Mouse (Mus musculus) liver, embryonic 12.5 days (tissue): ENCODE results near the gene Slc35e1. TPM values are rescaled to one million over a fixed set of nuclear protein-coding genes. Genes with fewer than 3 reads are reported as not detected.

Experiments
- ATAC-seq: fragments of 200-750 bp; cut with Nextera tagmentation; 2 replicates; pipeline ENCODE4 v1.8.0; 2017; ENCODE audit warnings: moderate number of reproducible peaks, mild to moderate bottlenecking, moderate library complexity
- H3K27ac ChIP-seq: fragments of 300-500 bp; sonication (generic); 2 replicates; pipeline ENCODE4 v1.5.1; 2016; ENCODE audit warnings: mild to moderate bottlenecking
- H3K27me3 ChIP-seq: fragments of 300-500 bp; sonication (generic); replicated peaks from 2 replicates; pipeline ENCODE4 v1.6.1; 2016; ENCODE audit warnings: mild to moderate bottlenecking, moderate library complexity
- H3K36me3 ChIP-seq: fragments of 300-500 bp; sonication (generic); 2 replicates; pipeline ENCODE4 v1.6.1; 2016; ENCODE audit warnings: mild to moderate bottlenecking, moderate library complexity
- H3K4me1 ChIP-seq: fragments of 300-500 bp; sonication (generic); 2 replicates; pipeline ENCODE4 v1.6.1; 2016
- H3K4me2 ChIP-seq: fragments of 300-500 bp; sonication (generic); 2 replicates; pipeline ENCODE4 v1.6.1; 2016; ENCODE audit warnings: mild to moderate bottlenecking, moderate library complexity
- H3K4me3 ChIP-seq: fragments of 300-500 bp; sonication (generic); 2 replicates; pipeline ENCODE4 v1.5.1; 2016; ENCODE audit warnings: mild to moderate bottlenecking, moderate library complexity
- H3K9ac ChIP-seq: fragments of 300-500 bp; sonication (generic); 2 replicates; pipeline ENCODE4 v1.6.1; 2016; ENCODE audit warnings: mild to moderate bottlenecking, moderate library complexity
- H3K9me3 ChIP-seq: fragments of 300-500 bp; sonication (generic); replicated peaks from 2 replicates; pipeline ENCODE4 v1.6.1; 2016; ENCODE audit warnings: mild to moderate bottlenecking, moderate library complexity
- WGBS: fragments of 180-500 bp; shearing (Covaris S2); methylation state at CpG from one replicate; pipeline ENCODE4 v1.1.7; 2016; ENCODE audit not compliant: insufficient replicate concordance; 5-methylcytosine and 5-hydroxymethylcytosine counted together
- polyA plus RNA-seq: library from polyadenylated mRNA; unstranded; fragments of >200 nt; fragmentation: Nextera tagmentation; extraction: Ambion mirVana; gene quantifications from 2 replicates; pipeline ENCODE4 v1.2.1, GENCODE M21; 2016

Slc35e1 gene
- polyA plus RNA-seq, result 17.1 and 17.7 TPM in 2 replicates

DNA sequence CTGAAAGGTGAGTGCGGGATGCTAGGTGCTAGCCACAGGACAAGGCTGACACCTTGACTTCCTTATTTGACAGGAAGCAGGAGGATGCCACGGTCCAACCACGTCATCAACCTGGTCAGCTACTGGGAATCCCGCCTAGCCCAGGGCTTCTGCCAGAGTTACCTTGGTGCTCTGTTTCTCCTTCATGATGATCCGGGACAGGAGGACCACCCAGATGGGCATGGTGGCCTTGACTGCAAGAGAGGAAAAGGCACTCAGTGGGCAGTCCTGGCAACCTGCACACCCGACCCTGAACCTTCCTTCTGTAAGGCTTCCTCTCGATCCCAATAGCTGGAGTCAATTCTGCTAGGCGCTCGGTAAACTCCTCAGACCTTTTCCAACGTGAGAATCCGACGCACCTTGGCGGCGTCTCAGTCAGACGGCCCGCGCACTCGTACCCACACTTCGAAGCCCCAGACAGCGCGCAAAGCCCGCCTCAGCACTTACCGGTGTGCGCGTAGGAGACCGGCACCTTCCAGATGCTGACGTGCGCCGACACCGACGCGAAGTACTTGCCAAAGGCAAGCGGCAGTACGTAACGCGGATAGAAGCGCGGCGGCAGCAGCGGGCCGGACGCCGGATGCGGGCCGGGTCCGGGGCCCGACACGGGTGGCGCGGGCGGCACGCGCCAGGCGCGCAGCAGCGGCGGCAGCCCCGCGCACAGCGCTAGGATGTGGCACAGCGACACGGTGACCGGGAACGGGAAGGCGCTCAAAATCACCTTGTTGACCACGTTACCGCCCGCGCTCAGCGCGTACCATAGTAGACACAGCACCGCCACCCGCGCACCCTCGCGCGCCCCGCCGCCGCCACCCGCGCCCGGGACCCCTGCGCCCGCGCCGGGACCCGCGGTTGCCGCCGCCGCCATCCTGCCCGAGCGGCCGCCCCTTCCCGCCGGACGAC lies at the start of gene Slc35e1:
Gene Slc35e1 (minus strand): TSS at position 935 of the 942 bp plus-strand sequence.
- Histone ChIP-seq H3K4me1 (peaks cover 43% of the 10 kb centered on the region), H3K27ac (peak within 1 kb of the TSS; percentile 87), H3K4me2 (peak within 1 kb of the TSS; percentile 86), H3K9me3 (no peaks in the 10 kb centered on the region), H3K4me3 (peak within 1 kb of the TSS; percentile 94), H3K27me3 (no peaks in the 10 kb centered on the region), H3K9ac (peak within 1 kb of the TSS; percentile 91), H3K36me3 (peaks cover 71% of the 10 kb centered on the region)
- peak; percentile 38 for ATAC-seq
- WGBS, result under 1% methylated on average over 89 of the region's 98 CpGs

GRCm38 (mm10) chr8:72539234-72539633 lies 46.8 kb upstream of the Slc35e1 start:
- no peak overlapping the region for H3K4me2 ChIP-seq
- H3K27ac ChIP-seq, result no peak overlapping the region
- no peak overlapping the region for H3K9ac ChIP-seq
- peaks cover 21% of the 10 kb centered on the region for H3K36me3 ChIP-seq
- peaks cover 30% of the 10 kb centered on the region for H3K4me1 ChIP-seq
- no peak for ATAC-seq
- no peak overlapping the region for H3K4me3 ChIP-seq
- no peaks in the 10 kb centered on the region for H3K27me3 ChIP-seq
- H3K9me3 ChIP-seq, result no peaks in the 10 kb centered on the region

GRCm38 (mm10) chr8:72534888-72535287 lies 42.5 kb upstream of the Slc35e1 start:
- 0 out of 2 replicates have a peak, but pooled peaks cover 6% of the 10 kb centered on the region for H3K4me1 ChIP-seq
- H3K4me2 ChIP-seq, result no peak overlapping the region
- no peaks in the 10 kb centered on the region for H3K27me3 ChIP-seq
- no peak overlapping the region for H3K4me3 ChIP-seq
- 80% methylated on average over 3 of the region's 3 CpGs for WGBS
- ATAC-seq, result no peak
- H3K9me3 ChIP-seq, result no peaks in the 10 kb centered on the region
- H3K9ac ChIP-seq, result no peak overlapping the region
- H3K36me3 ChIP-seq, result peaks cover 3% of the 10 kb centered on the region
- H3K27ac ChIP-seq, result no peak overlapping the region

DNA sequence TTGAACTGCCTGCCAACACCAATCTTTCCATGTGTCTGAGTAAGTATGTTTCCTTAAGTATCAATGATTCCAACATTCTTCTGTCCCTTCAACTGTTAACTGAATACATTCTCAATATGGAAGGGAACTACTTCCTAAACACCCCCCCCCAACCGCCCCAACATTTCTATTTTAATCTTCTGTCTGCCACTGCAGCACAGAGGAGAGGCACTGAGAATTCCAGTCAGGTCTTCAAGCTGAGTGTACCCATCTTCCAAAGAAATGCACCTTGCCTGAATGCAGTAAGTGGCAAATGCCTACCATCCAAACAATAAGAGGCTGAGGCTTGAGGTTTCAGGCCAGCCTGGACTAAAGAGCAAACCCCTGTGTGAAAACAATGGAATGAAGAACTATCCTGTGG lies 39.7 kb upstream of the Slc35e1 start:
- no peak for ATAC-seq
- WGBS, result 88% methylated on average over 1 of the region's 1 CpGs
- no peaks in the 10 kb centered on the region for H3K4me1 ChIP-seq

GRCm38 (mm10) chr8:72521888-72522287 lies 29.5 kb upstream of the Slc35e1 start:
- H3K9me3 ChIP-seq, result no peaks in the 10 kb centered on the region
- H3K9ac ChIP-seq, result no peak overlapping the region
- H3K27ac ChIP-seq, result no peak overlapping the region
- peaks cover 50% of the 10 kb centered on the region for H3K4me1 ChIP-seq
- no peaks in the 10 kb centered on the region for H3K27me3 ChIP-seq
- H3K4me2 ChIP-seq, result no peak overlapping the region
- no peak for ATAC-seq
- H3K36me3 ChIP-seq, result peaks cover 14% of the 10 kb centered on the region
- H3K4me3 ChIP-seq, result no peak overlapping the region

More for the DNA sequence above, 39.7 kb upstream of the Slc35e1 start:
- H3K9ac ChIP-seq, result no peak overlapping the region
- H3K4me2 ChIP-seq, result no peak overlapping the region
- peaks cover 7% of the 10 kb centered on the region for H3K36me3 ChIP-seq
- H3K4me3 ChIP-seq, result no peak overlapping the region
- H3K27ac ChIP-seq, result no peak overlapping the region
- H3K27me3 ChIP-seq, result no peaks in the 10 kb centered on the region
- H3K9me3 ChIP-seq, result no peaks in the 10 kb centered on the region

DNA sequence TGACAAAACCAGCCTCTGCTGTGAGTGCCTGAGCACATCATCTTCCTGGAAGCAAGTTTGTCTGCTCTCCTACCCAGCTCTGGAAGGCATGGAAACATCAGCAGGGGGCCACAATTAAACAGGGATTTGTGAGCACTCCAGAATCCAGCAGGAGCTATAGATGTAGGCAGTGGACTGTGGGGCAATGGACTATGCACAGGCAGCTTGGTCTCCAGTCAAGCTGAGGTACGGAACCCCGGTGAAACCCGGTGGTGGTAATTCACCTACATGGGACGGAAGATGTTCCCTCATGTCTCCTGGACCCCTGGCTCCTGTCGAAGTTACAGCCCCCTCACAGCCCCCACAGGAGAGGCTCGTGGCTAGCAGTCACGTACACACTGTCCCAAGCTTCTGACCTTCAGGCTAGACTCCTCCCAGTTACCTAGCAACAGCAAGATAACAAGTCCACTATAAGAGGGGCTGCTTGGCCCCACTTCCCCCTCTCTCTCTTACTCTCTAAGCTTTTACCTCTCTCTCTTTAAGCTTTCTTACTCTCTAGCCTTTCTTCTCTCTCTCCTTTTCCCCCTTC lies 25.1 kb upstream of the Slc35e1 start:
- WGBS, result 53% methylated on average over 7 of the region's 7 CpGs
- no peak for ATAC-seq
- H3K9me3 ChIP-seq, result no peaks in the 10 kb centered on the region

DNA sequence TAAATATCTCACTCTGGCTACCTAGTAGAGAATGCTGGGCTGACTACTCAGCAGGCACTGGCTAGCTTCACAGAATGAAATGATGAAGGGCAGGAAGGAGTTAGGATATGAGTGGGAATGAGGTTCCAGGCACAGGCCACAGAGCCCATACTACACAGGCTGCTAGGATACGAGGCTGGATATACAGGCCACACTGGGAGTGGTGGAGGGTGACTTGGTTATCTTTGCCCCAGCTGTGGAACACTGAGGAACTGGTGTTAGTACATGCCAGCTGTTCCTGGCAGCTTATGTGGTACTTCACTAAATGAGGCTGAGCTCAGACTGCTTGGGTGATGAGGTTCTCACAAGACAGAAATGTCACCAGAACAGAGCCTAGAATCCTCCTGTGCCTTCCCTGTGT lies 20.7 kb upstream of the Slc35e1 start:
- H3K9ac ChIP-seq, result no peak overlapping the region
- H3K4me3 ChIP-seq, result no peak overlapping the region
- H3K27me3 ChIP-seq, result no peaks in the 10 kb centered on the region
- peaks cover 11% of the 10 kb centered on the region for H3K36me3 ChIP-seq
- peaks cover 39% of the 10 kb centered on the region for H3K4me1 ChIP-seq
- no peak overlapping the region for H3K27ac ChIP-seq
- no peaks in the 10 kb centered on the region for H3K9me3 ChIP-seq
- H3K4me2 ChIP-seq, result no peak overlapping the region
- ATAC-seq, result no peak
- WGBS, result 38% methylated on average over 1 of the region's 1 CpGs

More for the DNA sequence above, 25.1 kb upstream of the Slc35e1 start:
- peaks cover 60% of the 10 kb centered on the region for H3K4me1 ChIP-seq
- no peaks in the 10 kb centered on the region for H3K27me3 ChIP-seq
- no peak overlapping the region for H3K4me2 ChIP-seq
- H3K27ac ChIP-seq, result no peak overlapping the region; the same call in 1 of the 2 replicates
- H3K36me3 ChIP-seq, result peaks cover 11% of the 10 kb centered on the region; the same call in 1 of the 2 replicates
- H3K9ac ChIP-seq, result no peak overlapping the region
- H3K4me3 ChIP-seq, result no peak overlapping the region

DNA sequence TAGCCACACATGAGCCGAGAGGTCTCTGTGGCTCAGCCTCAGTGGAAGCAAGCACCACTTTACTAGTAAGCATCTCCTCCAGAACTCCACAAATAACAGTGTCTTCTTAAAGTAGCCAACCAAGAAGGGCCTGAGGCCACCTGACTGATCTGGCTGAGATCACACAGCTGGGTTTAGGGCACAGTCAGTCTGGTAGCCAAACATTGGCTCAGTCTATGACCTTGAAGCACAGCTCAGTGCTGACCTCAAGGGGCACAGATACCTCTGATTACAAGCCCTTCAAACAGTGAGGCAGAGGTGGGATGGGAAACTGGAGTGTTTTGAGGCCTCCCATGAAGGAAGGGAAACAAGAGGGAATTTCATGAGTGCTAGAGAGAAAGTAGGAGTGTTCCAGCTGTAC lies 20.2 kb upstream of the Slc35e1 start:
- H3K27ac ChIP-seq, result no peak overlapping the region
- WGBS, result 86% methylated on average over 1 of the region's 1 CpGs

DNA sequence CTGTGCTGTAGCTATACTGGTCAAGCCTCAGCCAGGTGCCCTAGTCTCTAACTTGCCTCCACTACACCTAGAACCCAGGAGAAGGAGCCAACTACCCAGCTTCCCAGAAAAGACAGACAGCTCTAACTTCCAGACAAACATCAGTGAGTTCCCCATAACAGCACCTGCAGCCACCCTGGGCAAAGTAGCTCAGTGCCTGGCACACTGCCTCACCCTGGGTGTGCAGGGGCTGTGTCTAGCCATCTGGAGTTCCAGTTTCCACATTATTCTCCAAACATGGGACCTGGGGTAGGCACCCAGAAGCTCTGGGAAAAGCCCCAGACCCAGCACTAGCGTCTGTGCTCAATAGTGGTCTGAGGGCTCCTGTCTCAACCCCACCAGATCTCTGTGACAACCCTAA lies 15.1 kb upstream of the Slc35e1 start:
- peaks cover 66% of the 10 kb centered on the region for H3K4me1 ChIP-seq
- H3K27ac ChIP-seq, result no peak overlapping the region
- H3K9ac ChIP-seq, result no peak overlapping the region
- H3K9me3 ChIP-seq, result no peaks in the 10 kb centered on the region
- H3K4me2 ChIP-seq, result no peak overlapping the region
- peaks cover 13% of the 10 kb centered on the region for H3K36me3 ChIP-seq
- H3K27me3 ChIP-seq, result no peaks in the 10 kb centered on the region
- ATAC-seq, result no peak
- WGBS, result 79% methylated on average over 1 of the region's 1 CpGs
- no peak overlapping the region for H3K4me3 ChIP-seq

More for the DNA sequence above, 20.2 kb upstream of the Slc35e1 start:
- no peak overlapping the region for H3K4me2 ChIP-seq
- H3K27me3 ChIP-seq, result no peaks in the 10 kb centered on the region
- no peak overlapping the region for H3K4me3 ChIP-seq
- H3K4me1 ChIP-seq, result peaks cover 39% of the 10 kb centered on the region
- H3K9ac ChIP-seq, result no peak overlapping the region
- peaks cover 11% of the 10 kb centered on the region for H3K36me3 ChIP-seq
- H3K9me3 ChIP-seq, result no peaks in the 10 kb centered on the region
- ATAC-seq, result no peak

DNA sequence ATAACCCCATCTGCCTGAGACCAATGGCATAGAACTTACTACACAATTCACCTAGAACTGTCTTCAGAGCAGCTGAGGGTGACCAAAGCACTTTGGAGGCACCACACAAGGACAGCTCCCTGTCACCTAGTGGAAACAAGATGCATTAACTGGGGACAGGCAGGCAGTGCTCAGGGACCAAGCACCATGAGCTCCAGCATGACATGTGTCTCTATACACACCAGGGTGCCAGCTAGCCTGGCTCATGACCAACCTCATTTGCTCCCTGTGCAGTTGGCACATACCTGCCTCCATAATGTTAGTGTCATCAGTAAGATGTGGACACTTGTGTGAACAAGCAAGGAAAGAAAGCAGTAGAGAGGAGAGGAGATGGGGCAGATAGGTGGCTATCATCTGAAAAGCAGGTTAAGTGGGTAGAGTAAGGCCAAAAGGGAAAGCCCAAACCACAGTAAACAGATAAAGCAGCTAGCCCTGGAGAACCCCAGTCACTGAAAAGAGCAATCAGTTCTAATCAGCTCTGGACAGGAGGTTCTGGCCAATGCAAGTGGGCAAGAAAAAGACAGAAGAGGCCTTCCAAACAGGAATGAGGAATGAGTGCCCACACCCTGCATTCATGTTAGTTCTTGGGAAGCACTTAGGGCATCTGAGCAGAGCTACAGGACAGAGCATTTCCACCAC lies 12.4 kb upstream of the Slc35e1 start:
- H3K27ac ChIP-seq, result 0 out of 2 replicates have a peak overlapping the region, but pooled peaks have one; percentile 7
- peak overlapping the region; percentile 14; the same call in 1 of the 2 replicates for H3K9ac ChIP-seq
- peaks cover 18% of the 10 kb centered on the region for H3K36me3 ChIP-seq
- H3K4me3 ChIP-seq, result no peak overlapping the region
- no peaks in the 10 kb centered on the region for H3K9me3 ChIP-seq
- peak; percentile 53; the same call in 1 of the 2 replicates for ATAC-seq
- peak overlapping the region; percentile 19; the same call in 1 of the 2 replicates for H3K4me2 ChIP-seq
- H3K4me1 ChIP-seq, result peaks cover 75% of the 10 kb centered on the region
- no peaks in the 10 kb centered on the region for H3K27me3 ChIP-seq

DNA sequence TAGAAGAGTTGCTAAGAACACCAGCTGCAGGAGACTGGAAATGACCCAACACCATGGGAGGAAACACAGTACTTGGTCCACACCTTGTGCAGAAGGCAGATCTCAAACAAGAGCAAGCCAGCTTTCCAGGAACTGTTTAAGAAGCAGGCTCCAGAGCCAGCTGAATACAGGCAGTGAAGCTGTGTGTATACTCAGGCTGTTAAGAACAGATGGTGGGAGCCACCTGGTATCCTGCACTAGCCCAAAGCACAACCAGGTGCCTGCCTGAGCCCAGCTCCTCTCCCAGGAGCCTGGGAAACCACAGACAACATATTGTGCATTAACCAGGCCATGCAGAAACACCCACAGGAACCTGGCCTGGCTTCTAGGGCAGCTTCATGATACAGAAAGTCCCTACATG lies 11.7 kb upstream of the Slc35e1 start:
- H3K9ac ChIP-seq, result 0 out of 2 replicates have a peak overlapping the region, but pooled peaks have one; percentile 14
- peaks cover 25% of the 10 kb centered on the region for H3K36me3 ChIP-seq
- H3K4me1 ChIP-seq, result peaks cover 74% of the 10 kb centered on the region
- no peak for ATAC-seq
- H3K9me3 ChIP-seq, result no peaks in the 10 kb centered on the region
- H3K27me3 ChIP-seq, result no peaks in the 10 kb centered on the region
- no peak overlapping the region for H3K27ac ChIP-seq
- no peak overlapping the region for H3K4me2 ChIP-seq
- H3K4me3 ChIP-seq, result no peak overlapping the region

DNA sequence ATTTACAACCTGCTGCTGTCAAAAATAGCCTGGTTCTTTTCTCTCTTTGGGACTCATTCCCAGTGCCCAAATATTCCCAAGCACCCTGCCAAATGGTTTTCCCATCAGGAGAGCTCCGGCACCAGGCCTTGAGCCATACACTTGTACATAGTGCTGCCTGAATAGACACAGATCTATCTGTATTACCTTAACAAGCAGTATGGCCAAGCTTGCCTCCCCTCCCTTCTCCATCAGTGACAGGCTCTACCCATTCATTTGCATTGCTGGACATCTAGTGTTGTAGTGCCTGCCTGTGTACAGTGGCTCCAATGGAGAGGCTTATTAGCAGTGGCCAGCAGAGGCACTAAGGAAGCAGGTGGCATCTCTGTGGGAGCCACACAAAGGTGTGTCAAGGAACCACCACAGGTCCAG lies 8.1 kb upstream of the Slc35e1 start:
- ATAC-seq, result no peak
- Histone ChIP-seq H3K4me3 (no peak overlapping the region), H3K9ac (no peak overlapping the region), H3K9me3 (no peaks in the 10 kb centered on the region), H3K27ac (no peak overlapping the region), H3K4me2 (no peak overlapping the region), H3K27me3 (no peaks in the 10 kb centered on the region), H3K4me1 (peaks cover 63% of the 10 kb centered on the region), H3K36me3 (peaks cover 55% of the 10 kb centered on the region)
- 78% methylated on average over 1 of the region's 1 CpGs for WGBS
